Mouse (Mus musculus) frontal cortex, postnatal 36 days (tissue): ENCODE results near the gene Tmem168.

Experiments
- DNase-seq, 2 experiments: peaks; one replicate each; pipeline ENCODE4 v3.0.0; 2022; ENCODE audit warnings: low spot score in 2 of 2

Tmem168 gene

GRCm38 (mm10) chr6:13607621-13608493 is at the start of gene Tmem168:
Tmem168 (minus strand) TSS chr6:13608100.
- DNase-seq: peak; percentile 96

- no peak for DNase-seq
Measured at GRCm38 (mm10) chr6:13654081-13654480, 46.2 kb upstream of the Tmem168 start.

- no peak for DNase-seq
Measured at GRCm38 (mm10) chr6:13652284-13652683, 44.4 kb upstream of the Tmem168 start.

- no peak for DNase-seq
Measured at GRCm38 (mm10) chr6:13650854-13651253, 43.0 kb upstream of the Tmem168 start.

GRCm38 (mm10) chr6:13648305-13648704 is 40.4 kb upstream of the Tmem168 start:
- DNase-seq: no peak

GRCm38 (mm10) chr6:13636582-13636989 is 28.7 kb upstream of the Tmem168 start:
- no peak for DNase-seq

GRCm38 (mm10) chr6:13632571-13632970 is 24.7 kb upstream of the Tmem168 start:
- DNase-seq: no peak

- no peak for DNase-seq
Measured at GRCm38 (mm10) chr6:13630607-13631006, 22.7 kb upstream of the Tmem168 start.

GRCm38 (mm10) chr6:13619618-13620017 is 11.7 kb upstream of the Tmem168 start:
- no peak for DNase-seq

- DNase-seq: no peak
Measured at GRCm38 (mm10) chr6:13617110-13617509, 9.2 kb upstream of the Tmem168 start.

GRCm38 (mm10) chr6:13614568-13614967 is 6.7 kb upstream of the Tmem168 start:
- no peak for DNase-seq

GRCm38 (mm10) chr6:13613671-13614070 is 5.8 kb upstream of the Tmem168 start:
- no peak for DNase-seq

- no peak for DNase-seq
Measured at GRCm38 (mm10) chr6:13610869-13611268, 3.0 kb upstream of the Tmem168 start.

- DNase-seq: no peak
Measured at GRCm38 (mm10) chr6:13609353-13610140, 1.6 kb upstream of the Tmem168 start.

GRCm38 (mm10) chr6:13606921-13607620 is 829 bp downstream of the Tmem168 start:
- no peak for DNase-seq

GRCm38 (mm10) chr6:13606394-13606793 is 1.5 kb downstream of the Tmem168 start:
- no peak for DNase-seq

- DNase-seq: no peak
Measured at GRCm38 (mm10) chr6:13603134-13603533, 4.8 kb downstream of the Tmem168 start.

- DNase-seq: peak; percentile 44 to 60
Measured at GRCm38 (mm10) chr6:13601587-13601986, 6.3 kb downstream of the Tmem168 start.

GRCm38 (mm10) chr6:13598239-13598923 is 9.5 kb downstream of the Tmem168 start:
- DNase-seq: peak in 1 of 2 experiments; percentile 40

- no peak for DNase-seq
Measured at GRCm38 (mm10) chr6:13592729-13593345, 15.1 kb downstream of the Tmem168 start.

GRCm38 (mm10) chr6:13586560-13586959 is 21.3 kb downstream of the Tmem168 start:
- no peak for DNase-seq
